Mouse (Mus musculus) ES-E14 (cell line): ENCODE results near the gene Gm28539. TPM values are rescaled to one million over a fixed set of nuclear protein-coding genes. Genes with fewer than 3 reads are reported as not detected.

ENCODE experiments used
- DNase-seq: peaks from one replicate; pipeline ENCODE4 v3.0.0-alpha.2; 2013; ENCODE audit warnings: low read depth, low spot score
- H3K27ac ChIP-seq: 2 replicates; pipeline ENCODE4 v1.5.1; 2012; ENCODE audit warnings: low read depth, mild to moderate bottlenecking, low read length, moderate library complexity, mixed read lengths; ENCODE audit not compliant: poor library complexity, insufficient read depth, severe bottlenecking
- H3K36me3 ChIP-seq: 2 replicates; pipeline ENCODE4 v1.6.1; 2012; ENCODE audit warnings: mild to moderate bottlenecking, low read length, moderate library complexity, mixed read lengths; ENCODE audit not compliant: control insufficient read depth, poor library complexity, insufficient read depth, severe bottlenecking
- H3K4me1 ChIP-seq, 2 experiments: fragments of 150-350 bp in 1 of 2; sonication (generic) in 1 of 2; 2 replicates each; pipeline ENCODE4 v1.6.1; 2012; ENCODE audit warnings: low read length in 2 of 2, mild to moderate bottlenecking in 1 of 2, mixed read lengths in 1 of 2; ENCODE audit not compliant: control insufficient read depth in 2 of 2, insufficient read depth in 2 of 2, poor library complexity in 1 of 2
- H3K4me3 ChIP-seq, 2 experiments: fragments of 150-350 bp in 1 of 2; sonication (generic) in 1 of 2; 2 replicates each; pipeline ENCODE4 v1.5.1; 2012; ENCODE audit warnings: low read length in 2 of 2, low read depth in 1 of 2, mild to moderate bottlenecking in 1 of 2, mixed read lengths in 1 of 2; ENCODE audit not compliant: insufficient read depth in 1 of 2, poor library complexity in 1 of 2, severe bottlenecking in 1 of 2
- H3K9ac ChIP-seq: 2 replicates; pipeline ENCODE4 v1.6.1; 2012; ENCODE audit warnings: low read depth, mild to moderate bottlenecking, low read length, mixed read lengths; ENCODE audit not compliant: poor library complexity, insufficient read depth, severe bottlenecking
- H3K9me3 ChIP-seq: fragments of 150-350 bp; sonication (generic); 2 replicates; pipeline ENCODE4 v1.6.1; 2012; ENCODE audit warnings: low read depth, mild to moderate bottlenecking, low read length; ENCODE audit not compliant: control insufficient read depth, insufficient read depth
- CHD2 ChIP-seq: IDR thresholded peaks from 2 replicates; pipeline ENCODE4 v1.6.1; 2014; ENCODE audit warnings: mild to moderate bottlenecking, low read depth, low read length, inconsistent platforms
- HCFC1 ChIP-seq: IDR thresholded peaks from 2 replicates; pipeline ENCODE4 v1.6.1; 2012; ENCODE audit warnings: low read length, inconsistent platforms, borderline replicate concordance; ENCODE audit not compliant: insufficient read depth
- MAFK ChIP-seq: IDR thresholded peaks from 2 replicates; pipeline ENCODE4 v1.6.1; 2014; ENCODE audit warnings: mild to moderate bottlenecking, low read depth, low read length, inconsistent platforms; ENCODE audit not compliant: insufficient read depth
- ZC3H11A ChIP-seq: IDR thresholded peaks from 2 replicates; pipeline ENCODE4 v1.6.1; 2012; ENCODE audit warnings: low read depth, mild to moderate bottlenecking, inconsistent platforms, low read length, borderline replicate concordance
- ZNF384 ChIP-seq: IDR thresholded peaks from 2 replicates; pipeline ENCODE4 v1.6.1; 2012; ENCODE audit warnings: low read depth, low read length, inconsistent platforms
- in situ Hi-C, 2 experiments: fragments of 600-800 bp; cut with MboI; formaldehyde crosslinking; loops; one replicate each; pipeline ENCODE4 v1.15.1; 2025; ENCODE audit warnings: low sequenced_read_pairs in 2 of 2, inconsistent platforms in 1 of 2; ENCODE audit not compliant: unreplicated experiment in 2 of 2
- total RNA-seq: library from RNA; depleted of rRNA; stranded (reverse); fragments of 300-350 nt; gene quantifications from 2 replicates; pipeline ENCODE4 v1.2.3, GENCODE M21; 2012

The Gm28539 gene
- total RNA-seq, 1 experiment, result not detected

DNA sequence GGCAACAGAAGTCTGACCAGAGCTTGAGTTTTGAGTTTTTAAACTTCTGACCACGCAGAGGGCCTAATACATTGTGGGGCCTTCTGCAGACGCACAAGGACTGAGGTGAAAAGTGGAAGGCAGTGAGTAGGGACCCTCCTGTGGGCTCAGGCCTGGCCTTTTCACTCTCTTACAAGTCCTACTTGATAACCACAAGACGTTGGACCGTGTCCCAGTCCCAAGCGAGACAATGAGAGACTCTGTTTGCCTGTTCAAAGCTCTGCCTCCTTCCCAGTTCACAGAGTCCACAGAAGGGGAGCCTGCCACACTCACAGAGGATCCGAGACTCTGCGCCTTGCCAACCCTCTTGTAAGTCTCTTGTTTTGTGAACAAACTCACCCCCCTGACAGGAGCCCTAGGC is 39.7 kb upstream of the Gm28539 start:
- Histone ChIP-seq H3K4me3 (no peak overlapping the region), H3K27ac (no peak overlapping the region), H3K9me3 (no peaks in the 10 kb centered on the region), H3K36me3 (peaks cover 60% of the 10 kb centered on the region), H3K9ac (no peak overlapping the region), H3K4me1 (no peaks in the 10 kb centered on the region)
- in situ Hi-C loops, result loop anchor here (10.0 kb wide), 1 partner anchor 102 kb away; no protein-coding TSS in a partner anchor
- TF ChIP-seq CHD2, result no peak
- TF ChIP-seq MAFK, result no peak
- no peak for TF ChIP-seq ZC3H11A
- no peak for TF ChIP-seq ZNF384
- no peak for TF ChIP-seq HCFC1
- DNase-seq, result no peak

DNA sequence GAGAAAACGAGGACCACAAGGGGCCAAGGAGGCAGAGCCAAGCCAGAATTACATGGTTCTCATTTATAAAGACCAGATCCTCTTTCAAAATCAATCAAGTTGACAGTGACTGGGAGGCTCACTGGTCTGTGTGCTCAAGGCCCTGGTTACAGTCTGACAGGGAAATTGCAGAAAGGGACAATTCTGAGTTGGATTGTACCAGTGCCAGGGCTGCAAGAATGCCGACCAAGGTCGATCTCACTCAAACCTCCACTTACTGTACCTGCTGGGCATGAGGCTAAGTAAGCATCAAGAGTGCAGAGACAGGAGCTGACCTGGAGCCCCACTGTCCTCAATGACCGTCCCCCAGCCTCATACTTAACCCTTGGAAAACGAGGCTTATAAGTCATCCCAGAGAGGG is 38.2 kb upstream of the Gm28539 start:
- no peak for DNase-seq
- no peak for TF ChIP-seq MAFK
- no peak for TF ChIP-seq ZNF384
- TF ChIP-seq CHD2, result no peak
- TF ChIP-seq HCFC1, result no peak

DNA sequence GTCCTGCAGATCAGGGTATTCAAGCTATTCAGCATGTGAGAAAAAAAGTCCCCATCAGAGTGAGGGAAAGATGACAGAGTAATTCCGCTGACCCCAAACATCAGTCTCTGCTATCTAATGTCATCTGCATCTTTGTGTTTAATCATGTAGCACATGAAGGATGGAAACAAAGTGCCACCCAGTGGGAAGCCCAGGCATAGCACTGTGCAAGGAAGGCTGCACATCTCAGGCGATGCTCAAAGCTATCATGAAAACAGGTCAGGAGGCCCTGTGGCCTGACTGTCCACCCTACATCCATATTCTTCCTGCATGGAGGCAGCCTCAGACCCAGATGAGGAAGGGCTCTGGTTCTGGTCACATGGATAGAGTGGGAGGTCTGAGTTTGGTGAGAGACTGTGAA is 37.5 kb upstream of the Gm28539 start:
- no peak overlapping the region for H3K9ac ChIP-seq
- H3K36me3 ChIP-seq, result peaks cover 50% of the 10 kb centered on the region
- no peaks in the 10 kb centered on the region for H3K4me1 ChIP-seq
- in situ Hi-C loops, result loop anchor here (10.0 kb wide), 1 partner anchor 104 kb away; no protein-coding TSS in a partner anchor
- H3K27ac ChIP-seq, result no peak overlapping the region
- no peak overlapping the region for H3K4me3 ChIP-seq
- DNase-seq, result no peak
- no peak for TF ChIP-seq HCFC1
- TF ChIP-seq ZC3H11A, result 0 out of 2 replicates have a peak, but pooled peaks have one; percentile 46
- H3K9me3 ChIP-seq, result no peaks in the 10 kb centered on the region

More for the DNA sequence above, 38.2 kb upstream of the Gm28539 start:
- no peaks in the 10 kb centered on the region for H3K9me3 ChIP-seq
- H3K4me1 ChIP-seq, result no peaks in the 10 kb centered on the region
- in situ Hi-C loops, result loop anchor here (10.0 kb wide), 1 partner anchor 103 kb away; no protein-coding TSS in a partner anchor
- no peak overlapping the region for H3K9ac ChIP-seq
- H3K27ac ChIP-seq, result no peak overlapping the region
- H3K4me3 ChIP-seq, result no peak overlapping the region
- peaks cover 53% of the 10 kb centered on the region for H3K36me3 ChIP-seq

DNA sequence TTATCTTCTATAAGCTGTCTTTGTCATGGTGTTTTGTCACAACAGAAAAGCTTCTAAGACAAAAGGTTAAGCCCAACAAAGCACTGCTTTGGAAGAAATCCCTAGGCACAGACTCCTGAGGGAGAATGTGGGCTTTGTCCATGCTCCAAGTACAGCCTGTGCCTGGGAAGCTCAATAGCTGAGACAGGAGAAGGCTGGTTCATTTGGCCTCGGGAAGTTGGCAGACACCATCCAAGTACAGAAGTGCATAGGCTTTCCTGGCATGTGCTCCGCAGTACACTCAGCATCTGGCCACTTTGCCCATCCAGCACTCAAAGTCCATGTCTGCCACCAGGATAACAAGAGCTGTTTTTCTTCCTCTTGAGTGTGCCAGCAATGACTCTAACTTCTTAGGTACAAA is 30.6 kb upstream of the Gm28539 start:
- no peak overlapping the region for H3K4me3 ChIP-seq
- H3K9me3 ChIP-seq, result no peaks in the 10 kb centered on the region
- TF ChIP-seq MAFK (no peak), HCFC1 (no peak), ZC3H11A (no peak), CHD2 (no peak), ZNF384 (no peak)
- H3K27ac ChIP-seq, result no peak overlapping the region
- peaks cover 26% of the 10 kb centered on the region for H3K36me3 ChIP-seq
- in situ Hi-C loops, result no loop called here
- no peaks in the 10 kb centered on the region for H3K4me1 ChIP-seq
- DNase-seq, result no peak
- no peak overlapping the region for H3K9ac ChIP-seq

DNA sequence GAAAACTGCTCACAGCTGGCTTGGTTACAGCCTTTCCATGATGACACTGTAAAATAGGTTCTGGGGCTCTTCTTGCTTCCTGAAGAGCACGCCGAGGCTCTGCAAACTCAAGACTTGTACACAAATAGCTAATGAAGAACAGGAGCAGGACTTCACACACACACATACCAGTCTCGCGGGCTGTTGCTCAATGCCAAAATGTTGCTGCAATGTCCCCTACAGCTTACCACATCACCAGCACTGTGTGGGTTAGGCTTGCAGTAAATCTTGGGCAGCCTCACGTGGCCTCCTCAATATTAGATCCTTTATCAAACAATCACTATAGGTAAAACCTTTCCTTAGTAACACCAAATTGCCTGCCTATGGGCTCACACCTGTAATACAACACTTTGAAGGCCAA is 27.4 kb upstream of the Gm28539 start:
- DNase-seq, result no peak
- no peaks in the 10 kb centered on the region for H3K9me3 ChIP-seq
- H3K9ac ChIP-seq, result no peak overlapping the region
- no peak overlapping the region for H3K27ac ChIP-seq
- in situ Hi-C loops, result no loop called here
- H3K36me3 ChIP-seq, result peaks cover 23% of the 10 kb centered on the region
- peaks cover 0 to 3% of the 10 kb centered on the region in 2 experiments; a peak in 1 of 4 replicates for H3K4me1 ChIP-seq
- no peak overlapping the region for H3K4me3 ChIP-seq
- TF ChIP-seq HCFC1 (no peak), ZNF384 (no peak), ZC3H11A (no peak)
